Mouse (Mus musculus) thymus, postnatal 4 days (tissue): Measurements from ENCODE around the gene Kdm4b.

Experiments used
- DNase-seq: peaks from one replicate; pipeline ENCODE4 v3.0.0; 2021

Gene Kdm4b

DNA sequence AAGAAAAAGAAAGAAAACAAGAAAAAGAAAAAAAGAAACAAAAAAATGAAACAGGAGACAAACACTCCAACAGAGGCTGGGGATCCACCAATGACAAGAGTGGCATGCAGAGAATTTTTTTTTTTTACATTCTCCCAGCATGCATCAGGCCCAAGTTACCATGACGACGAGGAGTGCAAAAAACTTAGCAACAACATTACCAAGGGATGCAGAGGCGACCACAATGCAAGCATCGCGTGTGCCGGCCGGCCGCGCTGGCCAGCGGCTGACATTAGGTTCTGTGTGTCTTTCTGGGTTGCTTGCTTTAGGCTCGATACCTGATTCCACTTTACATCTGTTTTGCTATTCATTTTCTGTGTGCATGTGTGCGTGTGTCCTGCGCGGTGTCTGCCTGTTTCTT is 119.5 kb downstream of the Kdm4b start:
- peak; percentile 69 for DNase-seq

DNA sequence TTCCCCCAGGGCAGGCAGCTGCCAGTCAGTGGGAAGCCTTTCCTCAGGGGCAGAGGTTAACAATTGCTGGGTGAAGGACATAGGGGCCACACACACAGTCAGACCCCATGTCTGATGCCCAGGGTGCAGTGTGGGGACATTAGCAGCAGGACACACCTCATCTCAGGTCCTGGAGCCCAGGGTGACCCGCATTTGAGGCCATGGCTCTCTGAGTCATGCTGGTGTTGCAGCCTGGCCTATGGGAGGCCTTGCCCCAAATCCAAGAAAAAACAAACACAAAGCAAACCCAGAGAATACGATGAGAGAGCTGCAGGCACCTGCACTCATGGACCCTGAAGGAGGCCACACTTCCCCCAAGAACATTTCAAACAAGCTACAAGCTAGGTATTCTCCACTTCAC is 121.9 kb downstream of the Kdm4b start:
- DNase-seq, result no peak
